Mouse (Mus musculus) retina, embryonic 14.5 days (tissue): ENCODE measurements at regions not wholly inside any gene's neighbourhood (a gene's known extent, or its start where the extent isn't known, plus 50 kb on each side); places are given as distances from the start of the nearest gene placed in this dataset.

Experiments
- DNase-seq: peaks from one replicate; pipeline ENCODE4 v3.0.0-alpha.2; 2015; ENCODE audit warnings: low spot score

DNA sequence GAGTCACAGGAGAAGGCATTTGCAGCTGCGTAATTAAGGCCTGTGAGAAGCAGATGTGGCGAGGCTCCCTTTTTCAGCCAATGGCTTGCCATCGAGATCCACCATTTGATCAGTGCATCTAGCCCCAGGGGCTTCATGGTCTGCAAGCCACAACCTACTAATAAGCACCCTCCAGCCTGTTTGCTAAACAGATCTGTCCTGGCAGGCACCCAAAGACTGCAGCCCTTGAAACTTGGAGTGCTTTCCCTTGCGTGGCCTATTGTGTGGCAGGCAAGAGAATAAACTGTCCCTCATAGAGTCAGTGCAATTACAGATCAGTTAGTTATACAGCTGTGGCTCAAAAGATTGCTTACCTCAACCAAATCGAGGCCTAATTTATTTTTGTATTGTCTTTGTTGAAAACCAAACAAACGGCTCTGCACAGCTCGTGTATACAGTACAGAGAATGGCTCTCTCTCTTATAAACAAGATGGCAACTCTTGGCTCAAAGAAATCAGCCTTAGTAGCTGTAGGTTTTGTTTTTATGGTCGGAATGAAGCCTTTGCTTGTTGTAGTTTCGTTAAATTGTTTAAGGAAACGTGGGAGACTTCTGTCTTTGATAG, 195.9 kb upstream of the Satb2 start:
- DNase-seq = no peak

- DNase-seq = no peak
These were observed 188.6 kb upstream of the 1700066M21Rik start for GRCm38 (mm10) chr1:57188796-57189319.

- no peak for DNase-seq
These were observed 176.1 kb upstream of the 1700066M21Rik start for GRCm38 (mm10) chr1:57201274-57201673.

- no peak for DNase-seq
These were observed 173.1 kb upstream of the 1700066M21Rik start for GRCm38 (mm10) chr1:57204331-57204730.

DNA sequence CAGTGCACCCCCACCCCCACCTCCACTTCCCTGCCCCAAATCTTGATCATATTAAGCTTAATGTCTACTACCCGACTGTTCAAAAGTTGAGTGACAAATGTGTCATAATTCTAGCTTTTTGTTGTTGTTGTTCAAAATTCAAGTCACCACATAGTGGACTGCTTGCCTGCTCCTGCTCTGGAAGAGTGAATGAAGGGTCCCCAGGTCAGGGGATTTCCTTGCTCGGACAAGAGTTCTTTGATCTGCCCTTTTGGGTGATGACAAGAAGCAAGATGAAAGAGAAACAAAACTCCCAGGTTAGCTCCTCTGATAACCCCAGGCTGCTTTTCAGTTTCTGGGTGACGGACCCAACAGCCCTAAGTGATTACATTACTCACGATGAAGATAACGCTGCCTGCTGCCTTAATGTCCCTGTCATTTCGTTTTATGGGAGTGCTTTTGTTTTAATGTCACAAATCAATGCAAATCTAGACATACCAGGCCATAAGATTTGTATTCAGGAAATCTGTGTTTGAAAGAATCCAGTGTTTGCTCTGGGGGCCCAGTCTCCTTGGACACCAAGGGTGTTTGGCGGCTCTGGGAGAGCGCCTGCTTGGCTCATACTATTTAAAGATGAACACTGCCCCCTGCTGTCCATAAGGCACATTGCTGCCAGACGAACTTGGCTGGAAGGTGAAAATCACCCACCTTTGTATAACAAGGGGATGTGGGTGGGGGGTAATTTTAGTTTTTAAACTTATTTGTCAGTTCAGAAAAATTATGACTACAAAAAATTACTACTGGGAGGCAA, 172.0 kb upstream of the 1700066M21Rik start:
- peak; percentile 89 for DNase-seq

DNA sequence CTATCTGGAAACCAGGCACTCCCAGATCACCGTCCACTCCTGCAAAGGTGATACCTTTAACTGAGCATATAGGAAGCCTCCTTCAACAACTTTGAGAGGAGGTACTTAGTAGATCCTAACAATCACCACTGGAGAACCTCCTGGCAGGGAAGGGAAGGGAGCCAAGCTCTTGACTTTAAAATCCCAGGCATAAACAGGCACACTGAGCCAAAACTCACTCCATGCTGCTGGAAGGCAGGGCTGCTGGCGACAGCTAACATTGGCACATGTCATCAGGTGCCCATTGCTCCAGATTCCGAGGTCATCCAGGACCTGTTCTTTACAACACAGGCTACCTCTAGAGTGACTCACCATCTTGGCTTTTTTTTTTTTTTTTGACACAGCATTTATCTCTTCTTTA, 170.9 kb upstream of the 1700066M21Rik start:
- no peak for DNase-seq

- DNase-seq = no peak
These were observed 170.5 kb upstream of the 1700066M21Rik start for GRCm38 (mm10) chr1:57206944-57207343.

DNA sequence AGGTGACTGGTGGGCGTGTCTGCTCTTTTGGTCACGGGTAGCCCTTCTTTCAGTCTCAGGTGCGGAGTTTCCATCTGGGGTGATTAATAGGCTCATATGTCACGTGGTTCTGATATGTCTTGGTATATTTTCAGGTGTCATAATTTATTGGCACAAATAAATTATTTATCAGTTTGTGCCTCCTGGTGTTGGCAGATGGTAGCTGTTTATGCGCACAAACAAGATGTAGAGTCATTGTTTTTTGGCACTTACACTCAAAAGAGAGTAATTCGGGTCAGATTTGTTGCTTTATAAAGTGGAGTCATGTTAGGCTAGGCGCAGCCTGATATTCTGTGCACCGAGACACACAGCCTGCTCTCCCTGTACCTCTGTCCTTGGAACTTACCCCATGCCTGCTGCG, 169.0 kb upstream of the 1700066M21Rik start:
- no peak for DNase-seq

DNA sequence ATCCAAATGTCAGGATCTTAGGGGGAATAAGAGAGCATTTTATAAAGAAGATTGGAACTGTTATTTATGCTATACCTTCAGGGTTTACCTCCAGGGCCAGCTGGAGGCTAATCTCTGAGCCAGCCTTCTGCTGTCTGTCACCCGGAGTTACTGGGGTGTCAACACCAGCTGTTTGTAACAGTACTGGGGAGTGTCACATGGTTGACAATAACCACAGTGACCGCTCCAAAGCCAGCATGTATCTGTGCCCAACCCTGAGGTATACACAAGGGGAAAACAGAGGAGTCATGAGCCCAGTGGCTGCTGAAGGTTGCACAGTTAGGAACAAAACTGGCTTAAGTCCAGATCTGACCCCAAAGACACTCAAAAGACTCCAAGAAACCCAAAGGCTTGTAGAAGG, 168.1 kb upstream of the 1700066M21Rik start:
- no peak for DNase-seq

GRCm38 (mm10) chr1:57211046-57211445, 166.4 kb upstream of the 1700066M21Rik start:
- DNase-seq = no peak

DNA sequence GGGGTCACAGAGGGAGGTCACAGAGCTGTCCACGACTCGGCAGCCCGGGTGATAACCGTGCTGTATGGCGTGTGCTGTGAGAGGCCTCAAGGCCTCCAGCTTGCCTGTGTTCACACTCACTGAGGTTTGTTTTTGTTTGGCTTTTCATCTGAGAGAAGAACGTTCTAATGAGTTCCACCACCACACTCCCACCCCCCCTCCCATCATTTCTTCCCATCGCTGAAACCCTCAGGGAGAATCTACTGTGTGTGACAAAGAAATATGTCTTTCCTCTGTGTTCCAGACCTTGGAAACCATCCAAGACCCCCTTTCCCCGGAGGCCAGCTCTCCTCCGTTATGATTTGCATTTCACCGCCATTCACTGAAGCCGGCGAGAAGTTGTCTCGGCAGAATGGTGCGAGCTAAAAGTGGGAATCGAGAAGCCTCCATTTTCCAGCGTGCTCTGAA, 164.0 kb upstream of the 1700066M21Rik start:
- no peak for DNase-seq

DNA sequence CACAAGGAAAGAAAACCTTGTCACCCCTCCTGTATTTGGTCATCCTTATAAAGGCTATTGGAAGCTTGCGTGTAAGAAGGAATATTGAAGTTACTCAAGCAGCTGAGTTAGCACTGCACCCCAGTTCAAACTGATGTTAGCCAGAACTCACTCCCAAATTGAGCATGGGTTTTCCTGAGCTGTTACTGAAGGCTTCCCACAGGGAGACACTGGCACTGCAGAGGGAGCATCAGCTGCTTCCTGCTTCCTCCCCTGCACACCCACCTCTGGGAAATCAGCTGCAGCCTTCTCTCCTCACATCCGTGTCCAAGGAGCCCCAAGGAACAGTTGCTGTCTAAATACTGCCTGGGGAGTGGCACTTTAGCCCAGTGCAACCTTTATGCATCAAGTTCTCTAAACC, 163.2 kb upstream of the 1700066M21Rik start:
- no peak for DNase-seq

DNA sequence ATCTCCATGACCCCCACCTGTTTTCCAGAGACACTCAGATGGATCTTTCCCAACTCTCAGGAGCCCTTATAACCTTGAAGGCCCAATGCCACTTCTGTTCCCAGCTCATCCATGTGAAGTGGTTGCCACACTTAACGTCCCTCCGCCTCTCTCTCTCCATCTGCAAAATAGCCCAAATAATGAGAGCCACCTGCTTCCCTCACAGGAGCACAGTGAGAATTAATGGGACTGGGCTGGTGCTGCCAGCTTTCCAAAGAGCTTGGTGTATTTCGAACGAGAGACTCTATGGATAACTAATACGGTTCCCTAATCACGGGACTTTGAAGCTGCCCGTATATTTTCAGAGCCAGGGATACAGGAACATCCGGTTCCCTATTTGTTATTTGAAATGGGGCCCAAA, 159.8 kb upstream of the 1700066M21Rik start:
- no peak for DNase-seq

DNA sequence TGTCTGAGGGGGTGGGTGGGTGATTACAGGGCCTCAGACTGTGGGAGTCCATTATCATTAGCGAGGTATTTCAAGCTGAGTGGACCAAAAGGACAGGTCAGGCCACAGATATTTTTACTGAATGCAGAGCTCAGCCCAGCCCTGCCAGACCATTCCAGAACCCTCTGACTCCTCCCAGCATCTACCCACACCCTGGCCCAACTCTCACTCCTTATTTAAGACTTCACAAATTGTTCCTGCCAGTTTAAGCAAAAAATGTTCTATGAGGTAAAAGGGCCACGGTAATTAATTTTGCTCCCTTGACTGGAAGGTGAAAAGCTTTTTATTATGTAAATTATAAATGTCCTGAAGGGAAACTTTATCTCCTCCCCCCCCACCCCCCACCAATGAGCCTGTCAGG, 159.3 kb upstream of the 1700066M21Rik start:
- no peak for DNase-seq

GRCm38 (mm10) chr1:57218616-57219015, 158.8 kb upstream of the 1700066M21Rik start:
- DNase-seq = no peak

- DNase-seq = no peak
These were observed 152.9 kb upstream of the 1700066M21Rik start for GRCm38 (mm10) chr1:57224425-57225104.

GRCm38 (mm10) chr1:57243607-57244408, 133.6 kb upstream of the 1700066M21Rik start:
- DNase-seq = peak; percentile 20

GRCm38 (mm10) chr1:57259626-57260025, 117.8 kb upstream of the 1700066M21Rik start:
- DNase-seq = no peak

DNA sequence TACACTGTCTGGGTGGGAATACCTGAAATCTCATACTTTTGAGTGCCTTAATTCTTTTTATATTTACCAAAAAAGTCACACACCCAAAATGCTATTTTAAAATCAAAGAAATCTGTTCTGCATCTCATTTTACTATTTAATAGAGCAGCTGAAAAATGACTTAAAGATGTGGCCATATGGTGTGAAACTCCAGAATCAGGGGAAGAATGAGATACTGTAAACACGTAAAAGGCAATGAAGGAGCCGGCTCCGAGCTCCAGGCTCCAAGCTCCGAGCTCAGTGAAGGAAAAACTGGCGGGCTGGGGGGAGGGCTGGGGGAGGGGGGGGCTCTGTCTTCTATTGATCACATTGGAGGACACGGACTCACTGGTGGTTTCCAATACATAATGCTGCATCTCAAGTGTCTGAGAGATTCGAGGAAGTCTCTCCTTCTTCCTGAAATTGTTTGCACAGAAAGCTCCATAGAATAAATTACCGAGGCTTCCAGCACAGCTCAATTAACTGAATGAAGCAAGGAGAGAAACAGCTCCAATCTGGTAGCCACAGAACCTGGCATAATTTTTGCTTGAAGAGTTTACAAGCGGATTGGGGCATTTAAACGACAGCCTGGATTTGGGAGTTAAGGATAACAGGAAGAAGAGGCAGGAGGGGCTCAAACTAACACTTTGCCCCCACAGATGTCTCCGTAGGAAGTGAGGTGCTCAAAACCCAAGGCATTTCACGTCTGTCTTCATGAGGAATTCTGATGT, 112.2 kb upstream of the 1700066M21Rik start:
- DNase-seq = no peak

GRCm38 (mm10) chr1:57266695-57267094, 110.7 kb upstream of the 1700066M21Rik start:
- no peak for DNase-seq

GRCm38 (mm10) chr1:57267851-57268250, 109.6 kb upstream of the 1700066M21Rik start:
- no peak for DNase-seq
